15 mouse cellular contexts compared by ENCODE assay signal in genomic region chr10:116931497-116932179, GRCm38 (mm10). TPM values are rescaled to one million over a fixed set of nuclear protein-coding genes. Genes with fewer than 3 reads are reported as not detected.
A peak's percentile ranks its signal among the peaks of the same experiment; 100 is the strongest.
DNase-seq lines count a peak whose midpoint lies in the region; ATAC-seq and TF ChIP-seq lines count a peak whose summit lies in the region.
"Had no signal": no experiment of that assay in that cellular context is flagged by ENCODE, and none has a peak within 500 bp of the region (broad histone marks: within the 10 kb centered on the region; RNA-seq: fewer than 3 reads in every experiment).

No protein-coding gene starts in this region.

- peak; percentile 51 for ATAC-seq in megakaryocyte progenitor cell, adult 5-6 weeks (replicated peaks; ENCODE audit: poor library complexity)
- ATAC-seq: midbrain, embryonic 15.5 days had no signal

- peaks cover 2 to 8% of the 10 kb centered on the region in 2 experiments; a peak in 3 of 4 replicates for H3K4me1 ChIP-seq in ES-E14 (ENCODE audit: control insufficient read depth in 2 of 2, insufficient read depth in 2 of 2, low read length in 2 of 2, poor library complexity in 1 of 2)
- 0 out of 2 replicates have a peak, but pooled peaks cover 6% of the 10 kb centered on the region for H3K4me1 ChIP-seq in limb, embryonic 10.5 days
- H3K4me1 ChIP-seq: forebrain, embryonic 12.5 days; midbrain, embryonic 15.5 days had no signal

- peak; percentile 28 for DNase-seq in layer of hippocampus, adult 11-12 months (ENCODE audit: low spot score)
- no peak for DNase-seq in layer of hippocampus, adult 18-20 months (ENCODE audit: low spot score in 2 of 2)
- peak; percentile 67 for DNase-seq in CD4-positive, CD25-positive, alpha-beta regulatory T cell, adult 2 months (ENCODE audit: low read depth, low spot score)
- no peak for DNase-seq in ES-E14 (ENCODE audit: low read depth, low spot score)
- no peak for DNase-seq in limb, embryonic 10.5 days (ENCODE audit: low spot score)
- no peak for DNase-seq in gastrocnemius, adult 18-20 months (ENCODE audit: low spot score)
- DNase-seq: heart, postnatal 4 days; kidney, adult 11 months; lung, postnatal 10 days had no signal

- no peak overlapping the region for H3K9ac ChIP-seq in ES-E14 (ENCODE audit: insufficient read depth, low read depth, low read length, poor library complexity, severe bottlenecking)
- H3K9ac ChIP-seq: forebrain, embryonic 12.5 days; limb, embryonic 15.5 days; midbrain, embryonic 15.5 days had no signal

- no peak overlapping the region; a peak in 1 of 4 replicates for H3K4me3 ChIP-seq in ES-E14 (ENCODE audit: insufficient read depth in 1 of 2, low read depth in 1 of 2, low read length in 2 of 2, poor library complexity in 1 of 2, severe bottlenecking in 1 of 2)
- H3K4me3 ChIP-seq in limb, embryonic 10.5 days = no peak overlapping the region
- H3K4me3 ChIP-seq: forebrain, embryonic 12.5 days; limb, embryonic 15.5 days; midbrain, embryonic 15.5 days had no signal

- peaks cover 19% of the 10 kb centered on the region for H3K36me3 ChIP-seq in ES-E14 (ENCODE audit: control insufficient read depth, insufficient read depth, low read length, poor library complexity, severe bottlenecking)
- peaks cover 70% of the 10 kb centered on the region for H3K36me3 ChIP-seq in limb, embryonic 10.5 days

- WGBS in limb, embryonic 10.5 days = 78% methylated on average over 15 of the region's 15 CpGs

- H3K27me3 ChIP-seq in limb, embryonic 10.5 days (ENCODE audit: low read depth, poor library complexity, severe bottlenecking) = no peaks in the 10 kb centered on the region
- H3K27me3 ChIP-seq: forebrain, embryonic 12.5 days; limb, embryonic 15.5 days; midbrain, embryonic 15.5 days had no signal

- H3K9me3 ChIP-seq in ES-E14 (ENCODE audit: control insufficient read depth, insufficient read depth, low read depth, low read length) = no peaks in the 10 kb centered on the region
- no peaks in the 10 kb centered on the region for H3K9me3 ChIP-seq in limb, embryonic 10.5 days (replicated peaks)
- H3K9me3 ChIP-seq: forebrain, embryonic 12.5 days; limb, embryonic 15.5 days; midbrain, embryonic 15.5 days had no signal

- H3K27ac ChIP-seq in ES-E14 (ENCODE audit: insufficient read depth, low read depth, low read length, poor library complexity, severe bottlenecking) = 0 out of 2 replicates have a peak overlapping the region, but pooled peaks have one; percentile 6
- H3K27ac ChIP-seq in limb, embryonic 10.5 days = no peak overlapping the region
- H3K27ac ChIP-seq: forebrain, embryonic 12.5 days; limb, embryonic 15.5 days; midbrain, embryonic 15.5 days had no signal

- in situ Hi-C loops in ES-E14 (cut with MboI; ENCODE audit: low sequenced_read_pairs in 2 of 2, unreplicated experiment in 2 of 2) = no loop called here

TF ChIP-seq in ES-E14, 5 proteins besides CTCF, POLR2A, EP300 and RAD21:
- TF ChIP-seq HCFC1 (IDR thresholded peaks at IDR 0.05; ENCODE audit: borderline replicate concordance, insufficient read depth, low read length) (no peak), CHD2 (IDR thresholded peaks at IDR 0.05; ENCODE audit: low read depth, low read length) (no peak), ZC3H11A (IDR thresholded peaks at IDR 0.05; ENCODE audit: borderline replicate concordance, low read depth, low read length) (no peak), ZNF384 (IDR thresholded peaks at IDR 0.05; ENCODE audit: low read depth, low read length) (no peak), MAFK (IDR thresholded peaks at IDR 0.05; ENCODE audit: insufficient read depth, low read depth, low read length) (no peak)
TF ChIP-seq in ES-E14: peak in this region for 0.

RNA-seq across cellular contexts. Expression of gene Rab3ip, which starts 18.9 kb away (rescaled TPM):
- 10 to 100 TPM; 64.3 to 70.9 TPM for total RNA-seq in layer of hippocampus, adult 18-20 months (2021)
- 40.2 and 51.9 TPM in 2 replicates for total RNA-seq in ES-E14 (2012; rRNA removed)
- total RNA-seq in megakaryocyte progenitor cell, adult 5-6 weeks (2015) = 6.8 and 7.0 TPM in 2 replicates
- 14.1 TPM in 2 replicates for total RNA-seq in megakaryocyte progenitor cell, adult 5-6 weeks (2017)
- 36.7 and 40.0 TPM in 2 replicates for polyA plus RNA-seq in limb, embryonic 10.5 days (2016; fragmentation: Nextera tagmentation; extraction: Ambion mirVana)
- 10 to 100 TPM; 29.9 to 33.8 TPM for total RNA-seq in gastrocnemius, adult 18-20 months (2021)

RNA-seq across cellular contexts. Expression of gene Myrfl, which starts 34.9 kb away (rescaled TPM):
- under 1 TPM in 1 of 2 experiments, not detected in 1; 0.15 TPM for total RNA-seq in layer of hippocampus, adult 18-20 months (2021)
- 0.11 and 0.13 TPM in 2 replicates for total RNA-seq in ES-E14 (2012; rRNA removed)
- not detected in 2 replicates for total RNA-seq in megakaryocyte progenitor cell, adult 5-6 weeks (2015)
- not detected in 2 replicates for total RNA-seq in megakaryocyte progenitor cell, adult 5-6 weeks (2017)
- polyA plus RNA-seq in limb, embryonic 10.5 days (2016; fragmentation: Nextera tagmentation; extraction: Ambion mirVana) = 0.04 TPM in 1 of 2 replicates, not detected in the other
- total RNA-seq in gastrocnemius, adult 18-20 months (2021) = under 1 TPM in 1 of 2 experiments, not detected in 1; 0.09 TPM

RNA-seq across cellular contexts. Expression of gene Gm10271, which starts 40.8 kb away (rescaled TPM):
- total RNA-seq in layer of hippocampus, adult 18-20 months (2021) = not detected
- not detected in 2 replicates for total RNA-seq in ES-E14 (2012; rRNA removed)
- not detected in 2 replicates for total RNA-seq in megakaryocyte progenitor cell, adult 5-6 weeks (2015)
- not detected in 2 replicates for total RNA-seq in megakaryocyte progenitor cell, adult 5-6 weeks (2017)
- polyA plus RNA-seq in limb, embryonic 10.5 days (2016; fragmentation: Nextera tagmentation; extraction: Ambion mirVana) = not detected in 2 replicates
- not detected for total RNA-seq in gastrocnemius, adult 18-20 months (2021)
- total RNA-seq: gastrocnemius, postnatal 4 days; heart, postnatal 4 days; layer of hippocampus, postnatal 10 days had no signal
- polyA plus RNA-seq: forebrain, embryonic 12.5 days; limb, embryonic 15.5 days; midbrain, embryonic 15.5 days had no signal

RNA-seq across cellular contexts. Expression of gene Best3, which starts 54.5 kb away (rescaled TPM):
- 1 to 10 TPM; 1.6 to 2.0 TPM for total RNA-seq in layer of hippocampus, adult 18-20 months (2021)
- total RNA-seq in ES-E14 (2012; rRNA removed) = 0.21 and 0.36 TPM in 2 replicates
- not detected in 2 replicates for total RNA-seq in megakaryocyte progenitor cell, adult 5-6 weeks (2015)
- not detected in 2 replicates for total RNA-seq in megakaryocyte progenitor cell, adult 5-6 weeks (2017)
- polyA plus RNA-seq in limb, embryonic 10.5 days (2016; fragmentation: Nextera tagmentation; extraction: Ambion mirVana) = 0.05 TPM in 1 of 2 replicates, not detected in the other
- total RNA-seq in gastrocnemius, adult 18-20 months (2021) = 10 to 100 TPM; 23.5 to 29.6 TPM

Comparison
In these comparisons a context has a peak if more than half of its experiments do, and no peak if none do; other contexts are left out.
1. DNase-seq: peak in layer of hippocampus, adult 11-12 months (single experiment) and CD4-positive, CD25-positive, alpha-beta regulatory T cell, adult 2 months (single experiment); none in layer of hippocampus, adult 18-20 months (0 of 2), ES-E14 (single experiment), limb, embryonic 10.5 days (single experiment) and gastrocnemius, adult 18-20 months (single experiment).